Mouse (Mus musculus) neural tube, embryonic 13.5 days (tissue): ENCODE results near the gene Dnajc4. TPM values are rescaled to one million over a fixed set of nuclear protein-coding genes. Genes with fewer than 3 reads are reported as not detected.

Experiments used
- ATAC-seq: fragments of 200-750 bp; cut with Nextera tagmentation; 2 replicates; pipeline ENCODE4 v1.8.0; 2017; ENCODE audit warnings: low read depth, mild to moderate bottlenecking, moderate TSS enrichment, moderate library complexity
- H3K27ac ChIP-seq: fragments of 300-500 bp; sonication (generic); replicated peaks from 2 replicates; pipeline ENCODE4 v1.5.1; 2015; ENCODE audit warnings: moderate library complexity, mild to moderate bottlenecking, inconsistent platforms
- H3K27me3 ChIP-seq: fragments of 300-500 bp; sonication (generic); 2 replicates; pipeline ENCODE4 v1.6.1; 2015; ENCODE audit warnings: mild to moderate bottlenecking, inconsistent platforms
- H3K36me3 ChIP-seq: fragments of 300-500 bp; sonication (generic); 2 replicates; pipeline ENCODE4 v1.6.1; 2015; ENCODE audit warnings: mild to moderate bottlenecking, inconsistent platforms
- H3K4me1 ChIP-seq: fragments of 300-500 bp; sonication (generic); replicated peaks from 2 replicates; pipeline ENCODE4 v1.6.1; 2015; ENCODE audit warnings: inconsistent platforms
- H3K4me2 ChIP-seq: fragments of 300-500 bp; sonication (generic); 2 replicates; pipeline ENCODE4 v1.6.1; 2015; ENCODE audit warnings: inconsistent platforms, mild to moderate bottlenecking, moderate library complexity
- H3K4me3 ChIP-seq: fragments of 300-500 bp; sonication (generic); 2 replicates; pipeline ENCODE4 v1.5.1; 2015; ENCODE audit warnings: mild to moderate bottlenecking, inconsistent platforms
- H3K9ac ChIP-seq: fragments of 300-500 bp; sonication (generic); 2 replicates; pipeline ENCODE4 v1.6.1; 2015; ENCODE audit warnings: moderate library complexity, mild to moderate bottlenecking, inconsistent platforms
- H3K9me3 ChIP-seq: fragments of 300-500 bp; sonication (generic); 2 replicates; pipeline ENCODE4 v1.6.1; 2016; ENCODE audit warnings: inconsistent platforms
- WGBS: fragments of 180-500 bp; shearing (Covaris S2); methylation state at CpG from one replicate; pipeline ENCODE4 v1.1.7; 2015; 5-methylcytosine and 5-hydroxymethylcytosine counted together
- polyA plus RNA-seq: library from polyadenylated mRNA; unstranded; fragments of >200 nt; fragmentation: Nextera tagmentation; extraction: Ambion mirVana; gene quantifications from 2 replicates; pipeline ENCODE4 v1.2.1, GENCODE M21; 2015

Gene Dnajc4
- polyA plus RNA-seq, 1 experiment from 2014 or later = 23.0 TPM

GRCm38 (mm10) chr19:6949532-6949931 lies 42.8 kb downstream of the Dnajc4 start:
- Histone ChIP-seq H3K9me3 (no peaks in the 10 kb centered on the region), H3K4me1 (peaks cover 25% of the 10 kb centered on the region), H3K9ac (peak overlapping the region; percentile 81; the same call in 1 of the 2 replicates), H3K4me2 (peak overlapping the region; percentile 97), H3K27me3 (no peaks in the 10 kb centered on the region), H3K36me3 (peaks cover 17% of the 10 kb centered on the region), H3K4me3 (peak overlapping the region; percentile 59), H3K27ac (peak overlapping the region; percentile 97; the same call in 1 of the 2 replicates)
- ATAC-seq = no peak
- WGBS = 93% methylated on average over 5 of the region's 5 CpGs

- H3K9me3 ChIP-seq = no peaks in the 10 kb centered on the region
- no peak overlapping the region for H3K4me3 ChIP-seq
- peaks cover 27% of the 10 kb centered on the region for H3K4me1 ChIP-seq
- ATAC-seq = no peak
- H3K27me3 ChIP-seq = no peaks in the 10 kb centered on the region
- H3K36me3 ChIP-seq = peaks cover 13% of the 10 kb centered on the region
- H3K9ac ChIP-seq = no peak overlapping the region
- no peak overlapping the region for H3K4me2 ChIP-seq
- H3K27ac ChIP-seq = no peak overlapping the region
- 76% methylated on average over 4 of the region's 4 CpGs for WGBS
Measured at GRCm38 (mm10) chr19:6948186-6948585, 44.2 kb downstream of the Dnajc4 start.

DNA sequence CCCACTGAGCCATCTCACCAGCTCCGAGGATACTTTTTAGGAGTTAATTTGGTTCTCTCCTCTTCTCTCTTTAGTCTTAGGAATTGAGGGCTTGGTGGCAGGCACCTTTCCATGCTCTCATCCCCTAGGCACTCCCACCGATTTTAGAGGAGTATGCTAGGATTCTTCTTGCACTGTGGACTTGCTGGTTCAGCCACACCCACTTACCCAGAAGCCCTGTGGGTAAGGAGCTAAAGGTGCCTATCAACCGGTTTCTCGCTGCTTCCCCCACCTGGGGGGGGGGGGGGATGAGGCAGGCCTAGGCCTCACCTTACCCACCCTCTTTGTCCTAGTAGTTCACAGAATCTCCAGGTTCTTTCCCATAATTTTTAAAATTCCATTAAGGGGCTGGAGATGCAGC lies 44.6 kb downstream of the Dnajc4 start:
- Histone ChIP-seq H3K27ac (no peak overlapping the region), H3K27me3 (no peaks in the 10 kb centered on the region), H3K9me3 (no peaks in the 10 kb centered on the region), H3K9ac (no peak overlapping the region), H3K36me3 (peaks cover 13% of the 10 kb centered on the region), H3K4me1 (peaks cover 27% of the 10 kb centered on the region), H3K4me2 (no peak overlapping the region), H3K4me3 (no peak overlapping the region)
- no peak for ATAC-seq
- WGBS = 58% methylated on average over 4 of the region's 4 CpGs

DNA sequence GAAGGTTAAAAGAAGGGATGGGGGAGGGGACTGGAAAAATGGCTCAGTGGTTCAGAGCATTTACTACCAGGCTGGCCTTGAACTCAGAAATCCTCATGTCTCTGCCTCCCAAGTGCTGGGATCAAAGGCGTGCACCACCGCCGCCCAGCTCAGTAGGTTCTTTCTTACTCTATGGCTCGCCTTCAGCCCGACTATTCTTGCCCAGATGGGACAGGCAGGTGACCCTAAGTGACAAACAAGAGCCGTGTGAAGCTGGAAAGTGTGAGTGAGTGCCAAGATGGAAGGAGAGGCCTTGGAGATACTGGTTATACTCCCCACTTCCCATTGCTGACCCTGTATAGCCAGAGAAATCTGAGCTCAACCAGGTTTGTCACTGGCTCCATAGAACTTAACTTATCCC lies 48.7 kb downstream of the Dnajc4 start:
- no peaks in the 10 kb centered on the region for H3K27me3 ChIP-seq
- ATAC-seq = no peak
- H3K4me3 ChIP-seq = no peak overlapping the region
- peaks cover 35% of the 10 kb centered on the region for H3K4me1 ChIP-seq
- no peak overlapping the region for H3K9ac ChIP-seq
- H3K36me3 ChIP-seq = peaks cover 13% of the 10 kb centered on the region
- no peak overlapping the region for H3K27ac ChIP-seq
- H3K4me2 ChIP-seq = no peak overlapping the region
- WGBS = 91% methylated on average over 6 of the region's 6 CpGs
- no peaks in the 10 kb centered on the region for H3K9me3 ChIP-seq

GRCm38 (mm10) chr19:6942764-6943163 lies 49.6 kb downstream of the Dnajc4 start:
- peak overlapping the region; percentile 91 for H3K9ac ChIP-seq
- ATAC-seq = 0 out of 2 replicates have a peak, but pooled peaks have one; percentile 1
- WGBS = 31% methylated on average over 5 of the region's 5 CpGs
- peak overlapping the region; percentile 99 for H3K4me2 ChIP-seq
- H3K27ac ChIP-seq = peak overlapping the region; percentile 96
- H3K4me3 ChIP-seq = peak overlapping the region; percentile 70
- no peaks in the 10 kb centered on the region for H3K9me3 ChIP-seq
- H3K36me3 ChIP-seq = peaks cover 13% of the 10 kb centered on the region
- peaks cover 44% of the 10 kb centered on the region for H3K4me1 ChIP-seq
- no peaks in the 10 kb centered on the region for H3K27me3 ChIP-seq

DNA sequence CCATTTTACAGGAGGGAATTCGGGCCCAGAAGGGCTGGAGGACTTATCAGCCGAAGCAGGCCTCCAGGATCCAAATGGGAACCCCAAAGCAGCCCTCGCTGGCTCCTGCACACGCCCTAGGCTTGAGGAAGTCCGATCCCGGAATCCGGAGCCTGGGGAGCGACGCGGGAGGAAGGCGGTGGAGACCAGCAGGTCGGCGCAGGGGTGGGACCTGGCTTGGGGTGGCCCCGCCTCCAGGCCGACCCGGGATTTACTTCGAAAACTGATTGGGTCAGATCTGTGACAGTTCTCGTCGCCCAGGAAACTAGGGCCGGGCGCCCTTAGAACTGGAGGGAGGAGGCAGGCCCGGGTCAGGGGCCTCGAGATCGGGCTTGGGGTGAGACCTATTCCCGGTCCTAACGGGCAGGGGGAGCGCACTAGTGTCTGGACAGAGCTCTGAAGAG lies 50.1 kb downstream of the Dnajc4 start, which contains the start of gene Gpr137:
TSS of gene Gpr137 (minus strand) at position 232 of the 443 bp plus-strand sequence.
- Histone ChIP-seq H3K4me3 (peak within 1 kb of the TSS; percentile 70), H3K4me2 (peak within 1 kb of the TSS; percentile 99), H3K27me3 (0 out of 2 replicates have a peak, but pooled peaks cover under 1% of the 10 kb centered on the region), H3K9ac (peak within 1 kb of the TSS; percentile 91), H3K4me1 (peaks cover 44% of the 10 kb centered on the region), H3K9me3 (no peaks in the 10 kb centered on the region), H3K27ac (peak within 1 kb of the TSS; percentile 96), H3K36me3 (peaks cover 13% of the 10 kb centered on the region)
- WGBS = under 1% methylated on average over 27 of the region's 27 CpGs
- peak; percentile 82 for ATAC-seq

GRCm38 (mm10) chr19:6941372-6942248 lies 50.8 kb downstream of the Dnajc4 start, which contains the start of gene Bad:
TSS of gene Bad (plus strand) at chr19:6941861.
- H3K4me2 ChIP-seq = peak within 1 kb of the TSS; percentile 99
- peak within 1 kb of the TSS; percentile 91 for H3K9ac ChIP-seq
- ATAC-seq = peak; percentile 88
- peaks cover 10% of the 10 kb centered on the region for H3K36me3 ChIP-seq
- H3K27me3 ChIP-seq = peaks cover 7% of the 10 kb centered on the region; the same call in 1 of the 2 replicates
- no peaks in the 10 kb centered on the region for H3K9me3 ChIP-seq
- peaks cover 44% of the 10 kb centered on the region for H3K4me1 ChIP-seq
- under 1% methylated on average over 83 of the region's 83 CpGs for WGBS
- peak within 1 kb of the TSS; percentile 96 for H3K27ac ChIP-seq
- peak within 1 kb of the TSS; percentile 70 for H3K4me3 ChIP-seq

DNA sequence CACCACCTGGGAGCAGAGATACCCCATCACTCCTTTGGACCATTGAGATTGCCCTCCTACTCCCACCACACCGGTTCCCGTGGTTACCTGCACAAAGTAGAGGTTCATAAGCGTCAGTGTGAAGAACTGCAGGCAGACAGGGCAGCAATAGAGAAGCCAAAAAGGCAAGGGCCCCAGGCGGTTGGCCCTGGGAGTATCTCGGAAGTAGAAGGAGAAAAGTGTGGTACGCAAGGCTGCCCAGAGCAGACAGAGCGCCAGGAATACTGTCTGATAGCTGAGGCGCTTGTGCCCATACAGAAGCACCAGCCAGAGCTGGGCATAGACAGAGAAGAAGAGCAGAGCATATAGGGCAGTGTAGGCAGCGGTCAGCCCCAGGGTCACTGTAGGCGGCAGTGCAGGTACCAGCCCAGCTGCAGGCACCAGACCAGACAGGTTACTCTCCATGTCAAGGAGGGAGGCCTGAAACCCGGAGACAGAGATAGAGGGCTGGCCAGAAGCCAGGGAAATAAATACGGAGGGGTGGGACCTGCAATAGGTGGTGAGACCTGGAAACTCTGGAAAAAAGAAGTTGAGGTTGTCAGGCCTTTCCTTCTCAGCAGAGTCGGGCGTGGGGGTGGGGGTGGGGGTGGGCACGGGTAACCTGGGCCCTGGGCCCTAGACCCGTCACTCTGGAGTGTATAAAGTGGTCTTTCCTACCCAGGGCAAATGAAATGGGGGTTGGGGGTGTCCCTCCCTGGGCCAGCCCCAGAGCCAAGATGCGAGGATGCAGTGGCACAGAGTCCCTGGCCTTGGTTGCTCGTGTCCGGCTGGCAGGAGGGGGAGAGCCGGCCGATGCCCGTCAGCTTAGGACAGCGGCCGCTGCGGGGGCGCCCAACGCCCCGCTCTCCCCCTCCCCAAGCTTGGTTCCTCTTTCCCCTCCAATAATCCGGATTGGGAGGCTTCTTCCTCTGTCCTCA lies 51.7 kb downstream of the Dnajc4 start:
- Histone ChIP-seq H3K27me3 (peaks cover 15% of the 10 kb centered on the region), H3K27ac (peak overlapping the region; percentile 78), H3K9me3 (no peaks in the 10 kb centered on the region), H3K36me3 (peaks cover 4% of the 10 kb centered on the region), H3K4me2 (peak overlapping the region; percentile 99), H3K4me1 (peaks cover 44% of the 10 kb centered on the region), H3K4me3 (peak overlapping the region; percentile 70), H3K9ac (peak overlapping the region; percentile 91)
- 23% methylated on average over 24 of the region's 29 CpGs for WGBS
- peak; percentile 36 for ATAC-seq

GRCm38 (mm10) chr19:6939106-6940002 lies 53.0 kb downstream of the Dnajc4 start:
- Histone ChIP-seq H3K27ac (no peak overlapping the region), H3K9ac (peak overlapping the region; percentile 91), H3K4me1 (peaks cover 47% of the 10 kb centered on the region), H3K4me2 (peak overlapping the region; percentile 99), H3K27me3 (peaks cover 29% of the 10 kb centered on the region), H3K4me3 (peak overlapping the region; percentile 70), H3K9me3 (no peaks in the 10 kb centered on the region), H3K36me3 (no peaks in the 10 kb centered on the region; the same call in 1 of the 2 replicates)
- WGBS = 88% methylated on average over 20 of the region's 20 CpGs
- ATAC-seq = no peak
